Mouse (Mus musculus) bone marrow, adult 2 months (tissue): ENCODE data around the gene Fabp2.

ENCODE experiments used
- CTCF ChIP-seq: fragments of 200-500 bp; IDR thresholded peaks from 2 replicates; pipeline ENCODE4 v1.5.1; 2011; ENCODE audit warnings: low read length, control low read depth; ENCODE audit not compliant: control insufficient read depth, insufficient read depth
- POLR2A ChIP-seq: fragments of 200-500 bp; IDR thresholded peaks from 2 replicates; pipeline ENCODE4 v1.6.1; 2011; ENCODE audit warnings: low read depth, mild to moderate bottlenecking, control low read depth, low read length, borderline replicate concordance; ENCODE audit not compliant: control insufficient read depth

DNA sequence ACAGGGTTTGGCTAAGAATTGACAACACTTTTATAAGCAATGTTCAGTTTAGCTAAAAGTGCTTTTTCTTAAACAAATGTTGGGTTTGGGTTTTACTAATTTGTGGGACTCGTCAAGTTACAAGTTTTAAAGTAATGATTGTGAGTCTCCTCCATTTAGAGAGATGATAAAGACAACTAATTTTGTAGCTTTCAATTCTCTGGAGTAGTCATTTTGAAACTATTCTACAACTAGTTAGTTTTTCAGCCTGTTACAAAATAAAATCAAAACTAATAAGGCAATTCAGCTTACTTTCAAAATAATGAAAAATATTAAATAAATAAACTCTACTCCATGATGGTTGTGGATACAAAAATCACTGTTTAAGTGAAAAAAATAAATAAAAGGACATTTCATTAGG is 37.6 kb downstream of the Fabp2 start:
- TF ChIP-seq CTCF (no peak), POLR2A (no peak)
